Mouse (Mus musculus) adipocyte (in vitro differentiated cells): ENCODE data around the gene Catsper4.

Source experiments
- DNase-seq: peaks from one replicate; pipeline ENCODE4 v3.0.0-alpha.2; 2016; ENCODE audit warnings: low spot score

Gene Catsper4

DNA sequence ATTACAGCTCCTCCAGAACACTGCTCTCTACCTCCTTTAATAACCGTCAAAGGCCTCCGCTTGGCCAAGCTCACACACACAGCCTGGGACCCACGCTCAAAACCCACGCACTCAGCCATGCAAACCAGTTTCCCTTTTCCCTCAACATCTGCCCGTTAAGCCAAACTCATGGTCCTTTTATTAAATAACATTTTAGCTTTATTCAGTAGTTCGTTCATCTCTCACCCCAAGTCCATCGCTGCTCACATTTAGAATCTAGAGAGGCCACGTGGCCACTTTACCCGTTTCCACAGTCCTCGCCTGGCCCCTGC is 23.7 kb upstream of the Catsper4 start:
- DNase-seq: no peak

DNA sequence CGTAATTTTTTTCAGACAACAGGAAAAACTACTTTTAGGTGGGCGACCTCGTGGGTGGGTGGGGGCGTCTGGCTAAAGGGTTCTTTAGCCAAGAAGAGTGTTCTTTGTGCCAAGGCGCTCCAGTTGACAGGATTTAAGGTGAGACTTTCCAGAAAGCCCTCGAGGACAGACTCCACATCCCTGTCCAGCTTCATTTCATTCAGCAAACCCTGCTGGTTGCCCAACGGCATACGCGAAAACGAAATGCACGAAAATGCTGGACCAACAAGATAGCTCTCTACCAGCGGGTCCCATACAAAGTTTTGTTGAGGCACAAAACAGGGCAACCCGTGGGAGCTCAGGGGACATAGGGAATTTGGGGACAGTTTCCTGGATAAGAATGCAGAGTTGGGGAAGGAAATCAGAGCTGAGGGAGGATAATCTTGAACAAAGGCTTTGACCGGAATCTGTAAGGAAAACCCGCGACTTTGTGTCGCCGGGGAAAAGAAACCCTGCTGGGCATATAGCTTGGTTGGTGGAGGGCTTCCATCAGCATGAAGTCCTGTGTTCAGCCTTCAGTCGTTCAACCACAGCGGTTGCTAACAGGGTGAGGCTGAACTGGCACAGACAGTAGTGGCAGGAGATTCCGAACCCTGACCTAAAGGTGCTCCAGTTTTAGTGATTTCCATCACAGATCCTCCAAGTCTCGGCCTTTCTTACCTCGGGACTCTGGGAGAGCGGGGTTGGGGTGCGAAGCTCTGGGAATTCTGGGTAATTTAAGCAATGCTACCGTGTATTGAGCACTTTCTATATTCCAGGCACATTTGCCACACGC is 23.1 kb upstream of the Catsper4 start:
- DNase-seq: no peak

DNA sequence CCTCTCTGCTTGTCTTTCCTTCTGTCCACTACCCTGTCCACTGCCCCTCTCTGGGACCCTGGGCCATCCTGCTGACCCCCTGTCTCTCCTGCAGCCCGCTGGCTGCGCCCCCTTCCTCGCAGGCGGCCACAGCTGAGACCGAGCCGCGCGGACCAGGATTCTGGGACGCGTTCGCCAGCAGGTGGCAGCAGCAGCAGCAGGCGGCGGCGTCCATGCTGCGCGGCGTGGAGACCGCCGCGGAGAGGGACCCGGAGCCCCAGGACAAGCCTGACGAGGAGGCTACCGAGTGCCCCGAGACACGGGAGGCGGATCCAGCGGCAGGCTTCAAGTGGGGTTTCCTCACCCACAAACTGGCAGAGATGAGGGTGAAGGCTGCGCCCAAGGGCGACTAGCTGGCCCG is 22.5 kb upstream of the Catsper4 start:
- no peak for DNase-seq

DNA sequence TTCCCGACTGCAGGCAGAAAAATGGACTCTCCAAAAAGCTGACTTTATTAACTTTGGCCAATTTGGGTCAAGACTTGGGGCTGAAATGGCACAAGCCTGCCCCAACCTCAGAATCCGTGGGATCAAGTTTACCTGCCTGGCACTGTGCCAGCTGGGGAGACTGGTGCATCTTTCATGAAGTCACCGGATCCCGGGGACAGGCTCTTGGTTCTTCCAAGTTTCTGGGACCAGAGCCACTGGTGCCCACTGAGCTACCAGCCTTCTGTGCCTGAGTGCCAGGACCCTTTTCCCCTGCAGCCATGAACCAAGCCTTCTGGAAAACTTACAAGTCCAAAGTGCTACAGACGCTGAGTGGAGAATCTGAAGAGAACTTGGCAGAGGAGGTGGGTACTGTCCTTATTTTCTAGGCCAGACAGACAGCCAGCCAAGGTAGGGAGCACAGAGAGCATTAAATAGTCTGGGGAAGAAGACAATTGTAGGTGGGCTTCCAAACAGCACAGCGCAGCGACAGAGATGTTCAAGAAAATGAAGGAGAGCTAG is 19.6 kb upstream of the Catsper4 start, which contains the start of gene Gm30191:
Gene Gm30191 (plus strand): TSS at position 217 of the 540 bp plus-strand sequence.
- no peak for DNase-seq

DNA sequence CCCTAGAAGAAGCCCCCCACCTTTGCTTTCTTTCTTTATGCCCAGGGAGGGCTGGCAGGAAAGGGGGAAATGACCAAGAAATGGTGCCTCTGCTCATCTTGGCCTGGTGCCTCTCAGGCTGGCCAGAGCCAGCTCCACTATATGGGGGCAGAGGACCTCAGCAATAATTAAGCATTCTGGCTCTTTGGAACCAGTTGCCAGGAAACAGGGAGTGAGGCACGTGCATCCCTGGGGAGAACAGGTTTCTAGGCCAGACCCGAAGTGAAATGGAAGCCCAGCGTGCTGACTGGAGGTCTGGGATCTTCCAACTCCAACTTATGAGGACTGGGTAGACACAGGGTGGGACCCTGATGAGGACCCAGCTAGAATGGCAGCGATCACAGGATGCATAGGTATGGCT is 19.1 kb upstream of the Catsper4 start:
- no peak for DNase-seq

DNA sequence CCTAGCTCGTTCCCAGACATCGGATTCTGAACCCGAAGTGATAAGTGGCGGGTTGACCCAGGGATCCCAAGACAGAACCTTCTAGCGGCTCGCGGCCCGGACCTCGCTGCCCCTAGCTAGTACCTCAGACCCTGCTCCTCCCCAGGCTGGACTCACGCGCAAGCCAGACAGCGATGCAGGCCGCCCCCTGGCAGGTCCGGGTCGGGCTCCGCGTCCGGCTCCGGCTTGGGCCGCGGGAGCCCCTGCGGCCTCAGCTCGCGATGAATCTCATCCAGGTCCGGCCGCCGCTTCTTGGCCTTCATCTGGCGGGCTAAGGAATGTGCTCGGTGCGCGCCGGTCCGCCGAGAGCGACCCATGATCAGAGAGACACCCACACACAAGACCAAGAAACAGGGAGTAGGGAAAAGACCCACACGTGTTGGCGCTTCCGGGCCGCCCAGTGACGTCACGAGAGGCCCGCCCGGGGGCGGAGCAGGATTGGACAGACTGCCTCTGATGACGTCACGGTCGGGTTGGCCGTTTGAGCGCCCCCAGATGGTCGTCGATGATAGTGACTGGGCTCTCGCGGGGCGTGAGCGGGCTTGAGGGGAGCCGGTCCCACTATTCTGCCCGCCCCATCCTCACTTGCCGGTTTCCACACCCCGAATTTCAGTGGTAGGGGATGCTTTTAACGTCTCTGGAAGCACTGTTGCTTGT is 18.1 kb upstream of the Catsper4 start, which contains the start of gene Zfp593:
Gene Zfp593 (minus strand): TSS at position 445 of the 696 bp plus-strand sequence.
- peak; percentile 89 for DNase-seq

DNA sequence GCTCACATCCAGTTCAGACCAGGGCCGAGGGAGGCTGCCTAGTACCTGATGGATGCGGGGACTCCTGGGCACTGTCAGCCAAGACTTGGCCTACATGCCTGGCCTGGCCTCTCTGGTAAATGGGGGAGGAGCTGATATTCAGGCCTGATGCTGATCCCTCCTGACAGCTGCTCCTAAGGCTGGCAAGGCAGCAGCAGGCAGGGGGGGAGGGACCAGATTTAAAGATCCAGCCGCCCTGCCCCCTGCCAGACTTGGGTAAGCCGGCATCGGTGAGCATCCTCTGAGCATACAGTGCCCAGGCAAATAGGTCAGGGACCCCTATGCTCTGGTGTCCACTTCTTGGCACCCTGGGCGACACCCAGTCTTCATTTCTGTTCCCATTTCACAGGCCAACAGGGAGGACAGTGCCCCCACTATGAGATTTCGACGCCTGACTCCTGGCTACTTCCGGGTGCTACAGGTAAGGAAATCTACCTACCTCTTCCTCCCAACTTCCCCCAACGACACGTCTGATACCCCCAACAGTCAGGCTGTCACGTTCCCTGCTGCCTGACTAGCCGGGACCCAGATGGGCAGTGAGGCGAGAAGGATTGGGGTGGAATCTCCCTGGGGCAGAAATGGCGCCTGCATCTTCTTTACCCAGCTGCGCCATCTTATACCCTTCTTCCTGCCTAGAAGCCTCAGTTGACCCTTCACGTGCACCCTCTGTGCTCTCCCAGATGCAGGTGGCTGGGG is 16.5 kb upstream of the Catsper4 start, which contains the start of gene E130218I03Rik:
Gene E130218I03Rik (plus strand): TSS at position 147 of the 735 bp plus-strand sequence.
- no peak for DNase-seq

DNA sequence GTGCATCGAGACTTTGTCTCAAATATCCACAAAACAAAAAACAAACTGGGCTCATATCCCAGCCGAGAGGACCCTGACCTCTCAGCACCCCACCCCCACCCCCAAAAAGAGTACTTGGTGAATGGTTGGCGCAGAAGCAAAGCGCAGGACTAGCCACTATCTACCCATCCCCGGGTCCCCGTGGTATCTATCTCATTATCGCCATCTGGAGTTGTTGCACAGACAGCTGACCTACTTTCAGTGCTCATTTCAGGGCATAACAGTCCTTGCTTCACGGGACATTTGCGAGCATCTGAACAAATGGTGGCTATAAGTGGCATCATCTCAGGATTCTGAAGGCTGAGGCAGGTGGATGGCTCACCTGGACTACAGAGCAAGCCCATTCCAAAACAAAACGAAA is 11.5 kb upstream of the Catsper4 start:
- DNase-seq: no peak

DNA sequence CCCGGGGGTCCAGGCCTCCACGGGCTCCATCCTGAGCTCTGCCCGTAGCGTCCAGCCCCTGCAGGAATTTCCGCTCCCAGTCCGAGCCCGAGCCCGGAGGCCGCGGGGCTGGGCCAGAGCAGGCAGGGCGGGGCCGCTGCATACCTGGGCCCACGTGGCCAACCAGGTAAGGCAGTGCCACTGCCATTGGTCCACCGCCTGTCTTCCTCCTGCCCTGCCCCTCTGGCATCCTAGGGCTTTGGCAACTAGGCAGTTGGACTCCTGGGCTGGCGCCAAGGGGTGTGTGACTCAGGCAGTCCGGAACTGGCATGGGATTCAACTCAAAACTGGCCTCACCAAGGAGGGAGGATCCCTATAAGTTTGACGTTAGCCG is 11.1 kb upstream of the Catsper4 start, which contains the start of gene Cnksr1:
Gene Cnksr1 (minus strand): TSS at position 121 of the 373 bp plus-strand sequence.
- peak; percentile 83 for DNase-seq

DNA sequence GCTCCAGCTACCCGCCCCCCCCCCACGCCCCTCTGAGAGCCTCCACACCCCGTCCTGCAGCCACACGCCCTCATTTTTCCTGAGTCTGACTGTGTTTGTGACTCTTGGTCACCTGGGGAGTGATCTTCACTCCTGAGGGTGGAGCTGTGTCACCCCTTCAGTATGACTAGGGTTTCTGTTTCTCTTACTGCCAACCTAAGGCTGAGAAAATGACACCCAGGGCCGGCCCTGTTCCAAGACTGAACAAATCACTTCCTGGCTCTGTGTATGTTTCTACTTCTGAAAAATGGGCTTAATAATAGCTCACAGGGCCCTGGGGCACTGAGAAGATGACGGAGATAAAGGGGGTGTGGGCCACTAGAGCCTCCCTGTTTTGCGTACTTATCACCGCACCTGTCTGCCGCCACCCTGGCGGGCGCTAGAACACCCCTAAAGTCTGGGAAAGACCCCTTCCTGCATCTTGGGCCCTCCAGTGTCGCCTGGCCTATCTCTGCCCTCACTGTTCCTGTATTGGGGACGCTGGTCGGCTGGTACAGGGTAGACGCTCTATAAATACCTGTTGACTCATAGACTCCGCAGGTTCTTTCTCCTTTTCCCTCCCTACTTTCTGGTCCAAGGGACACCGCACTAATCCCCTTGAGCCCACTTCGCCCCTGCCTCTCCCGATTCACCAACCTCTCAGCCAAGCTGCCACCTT is 10.5 kb upstream of the Catsper4 start:
- no peak for DNase-seq

DNA sequence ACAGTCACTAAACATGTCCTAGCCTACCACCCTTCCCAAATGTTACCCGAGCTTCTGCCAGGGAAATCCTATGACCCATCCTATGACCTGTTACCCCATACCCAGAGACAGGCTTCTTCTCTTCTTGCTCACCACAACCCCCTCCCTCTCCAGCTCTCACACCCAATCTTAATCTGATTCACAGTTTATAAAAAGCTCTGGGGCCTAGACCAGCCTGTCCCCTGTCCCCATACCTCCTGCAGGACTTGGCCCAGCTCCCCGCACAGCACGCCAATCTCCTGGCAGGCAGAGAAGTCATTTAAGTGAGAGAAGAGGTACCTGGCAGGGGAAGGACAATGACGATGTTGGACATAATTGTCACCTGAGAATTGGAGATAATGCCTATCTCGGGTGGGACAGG is 7.7 kb upstream of the Catsper4 start:
- no peak for DNase-seq

DNA sequence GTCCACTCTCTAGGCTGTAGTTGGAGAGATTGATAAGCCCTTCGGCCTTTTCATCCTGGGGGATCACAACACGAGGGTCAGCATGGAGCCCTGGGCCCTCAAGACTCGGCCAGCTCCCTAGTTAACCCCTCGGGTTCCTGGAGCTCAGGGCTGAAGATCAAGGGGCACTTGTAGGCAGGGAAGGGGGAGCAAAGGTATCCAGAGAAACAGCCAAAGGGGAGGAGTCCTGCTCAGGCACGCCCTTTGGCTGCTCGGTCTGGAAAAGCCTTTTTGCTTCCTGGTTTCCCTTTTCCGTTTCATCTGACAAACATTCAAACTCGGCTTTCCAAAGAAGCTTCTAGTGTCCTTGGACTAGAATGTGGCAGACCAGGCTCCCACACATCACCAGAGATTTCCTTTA is 3.2 kb upstream of the Catsper4 start:
- no peak for DNase-seq

DNA sequence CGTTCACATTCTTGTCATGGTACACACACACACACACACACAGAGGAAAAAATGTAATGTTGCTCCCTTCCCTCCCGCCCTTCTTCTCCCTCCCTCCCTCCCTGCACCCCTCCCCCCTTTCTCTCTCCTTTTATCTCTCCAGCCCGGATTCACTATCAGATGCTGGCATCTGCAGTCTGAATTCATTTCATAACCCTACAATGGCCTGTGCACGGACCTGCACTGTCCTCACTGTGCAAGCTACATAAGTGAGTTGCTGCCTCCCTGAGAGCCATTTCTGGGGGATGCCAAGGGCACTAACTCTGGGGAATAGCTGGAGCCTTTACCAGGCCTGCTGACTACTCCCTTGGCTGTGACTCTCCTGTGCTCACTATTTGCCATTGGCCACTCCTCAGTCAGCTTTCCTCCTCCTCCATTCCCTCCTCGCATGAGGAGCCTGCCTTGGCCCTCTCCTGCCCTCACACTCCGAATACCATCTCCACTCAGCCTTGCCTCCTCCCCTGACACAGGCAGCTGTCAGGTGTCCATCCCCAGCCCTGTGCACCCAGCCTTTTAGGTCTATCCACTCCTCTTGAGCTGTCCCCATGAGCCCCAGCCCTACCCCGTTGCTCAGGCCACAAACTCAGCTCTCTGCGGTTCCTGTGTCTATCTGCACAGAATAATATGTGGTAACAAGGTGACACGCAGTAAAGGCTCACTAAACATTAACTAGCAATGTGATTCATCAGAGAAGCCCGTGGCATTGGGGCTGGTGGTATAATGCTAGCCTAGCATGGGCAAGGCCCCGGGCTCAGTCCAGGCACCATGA is 4.2 kb downstream of the Catsper4 start:
- no peak for DNase-seq

DNA sequence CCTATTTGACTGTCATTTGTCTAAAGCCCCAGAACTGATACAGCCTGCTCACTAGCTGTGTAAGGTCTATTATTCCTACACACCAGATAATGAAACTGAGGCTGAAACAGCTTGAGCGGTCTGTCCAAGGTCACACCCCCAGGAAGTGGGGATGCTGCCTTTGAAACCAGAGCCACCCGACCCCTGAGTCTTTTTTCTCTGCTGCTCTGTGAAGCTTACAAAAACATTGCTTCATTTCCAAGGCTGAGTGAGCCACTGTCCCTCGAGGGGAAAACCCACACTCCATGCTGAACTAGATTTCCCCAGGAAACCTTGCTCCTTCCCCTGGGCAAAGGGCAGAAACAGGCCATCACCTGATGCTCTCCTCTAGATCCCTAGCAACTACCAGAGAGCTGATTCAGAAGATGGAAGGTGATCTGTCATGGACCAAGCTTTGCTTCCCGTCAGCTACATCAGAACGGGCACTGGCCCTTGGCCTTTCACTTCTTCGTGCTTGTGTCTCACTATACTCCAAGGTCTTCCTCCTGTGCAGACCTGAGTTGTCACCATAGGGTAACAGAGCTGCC is 20.6 kb downstream of the Catsper4 start:
- DNase-seq: no peak

DNA sequence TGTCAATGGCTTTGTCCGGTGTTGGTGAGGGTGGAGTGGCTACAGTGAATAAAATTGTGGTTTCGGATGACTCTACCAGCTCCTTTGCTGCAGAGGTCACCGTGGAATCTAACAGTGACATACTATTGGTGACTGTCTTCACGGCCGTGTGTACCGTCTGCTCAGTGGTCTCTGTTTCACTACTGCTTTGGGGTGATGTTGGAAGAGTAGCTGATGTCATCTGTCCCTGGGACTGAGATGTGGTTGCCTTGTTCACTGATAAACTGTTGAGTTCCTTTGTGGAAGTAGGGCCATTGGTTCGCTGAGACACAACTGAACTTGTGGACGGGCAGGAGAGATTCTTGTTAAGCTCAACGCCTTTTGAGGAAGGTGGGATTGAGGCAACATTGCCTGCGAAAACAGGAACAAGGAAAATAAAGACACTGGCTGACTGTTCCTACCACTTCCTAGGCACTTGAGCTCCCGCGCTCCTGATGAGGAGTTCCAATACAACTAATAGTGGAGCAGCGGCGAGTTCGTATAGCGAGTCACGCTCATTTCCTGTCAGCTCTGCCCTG is 23.8 kb downstream of the Catsper4 start:
- DNase-seq: no peak

DNA sequence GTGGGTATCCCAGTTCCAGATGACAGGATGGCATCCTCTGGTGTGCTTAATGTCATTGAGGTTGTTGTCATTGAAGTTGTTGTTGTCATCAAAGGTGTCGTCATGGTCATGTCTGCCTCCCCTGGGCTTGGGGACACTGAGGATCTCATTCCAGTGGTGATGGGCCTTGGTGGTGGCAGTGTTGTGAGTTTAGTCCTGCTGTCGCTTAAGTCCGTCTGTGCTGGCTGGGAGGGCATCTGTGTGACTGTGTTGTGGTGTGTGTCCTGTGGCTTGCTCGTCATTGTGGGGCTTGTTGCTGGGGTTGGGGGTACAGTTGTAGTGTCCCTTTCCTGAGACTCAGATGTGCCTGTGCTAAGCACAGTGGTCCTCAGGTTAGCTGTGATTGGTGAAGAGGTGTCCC is 24.3 kb downstream of the Catsper4 start, which contains the start of gene Gm7534:
Gene Gm7534 (minus strand): TSS at position 101 of the 400 bp plus-strand sequence.
- DNase-seq: no peak

DNA sequence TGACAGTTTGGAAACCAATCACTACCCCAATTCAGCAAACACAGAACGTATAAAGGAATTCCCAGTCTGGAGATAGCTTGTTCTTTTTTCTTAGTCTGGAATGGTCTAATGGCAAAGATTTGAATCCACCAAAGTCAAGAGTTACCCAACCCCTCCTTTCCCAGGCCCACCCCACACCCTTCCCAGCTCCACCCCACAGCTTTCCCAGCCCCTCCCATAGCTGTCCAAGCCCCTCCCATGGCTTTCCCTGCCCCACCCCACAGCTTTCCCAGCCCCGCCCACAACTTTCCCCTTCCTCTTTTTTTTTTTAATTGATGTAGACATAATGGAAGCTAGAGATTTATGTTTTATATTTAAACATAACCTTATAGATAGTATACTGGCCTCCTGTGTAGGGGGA is 27.8 kb downstream of the Catsper4 start:
- DNase-seq: no peak

DNA sequence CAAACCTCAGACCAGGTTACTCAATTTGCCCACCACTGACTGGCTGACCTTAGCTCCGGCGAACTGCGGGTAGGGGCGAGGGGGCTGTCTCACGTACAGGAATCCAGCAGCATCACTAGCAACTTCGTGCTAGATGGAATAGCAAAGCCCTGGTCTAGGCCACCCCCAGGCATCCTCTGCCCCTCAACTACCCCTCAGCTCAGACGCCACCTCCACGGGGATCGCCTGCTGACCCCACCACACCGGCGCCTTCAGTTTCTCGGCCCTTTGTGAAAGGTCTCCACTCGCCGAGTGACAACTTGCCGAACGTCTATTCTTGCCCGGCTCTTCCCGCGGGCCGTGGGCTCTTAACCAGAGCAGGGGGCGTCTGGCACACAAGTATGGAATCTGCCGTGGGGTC is 40.9 kb downstream of the Catsper4 start:
- DNase-seq: no peak

DNA sequence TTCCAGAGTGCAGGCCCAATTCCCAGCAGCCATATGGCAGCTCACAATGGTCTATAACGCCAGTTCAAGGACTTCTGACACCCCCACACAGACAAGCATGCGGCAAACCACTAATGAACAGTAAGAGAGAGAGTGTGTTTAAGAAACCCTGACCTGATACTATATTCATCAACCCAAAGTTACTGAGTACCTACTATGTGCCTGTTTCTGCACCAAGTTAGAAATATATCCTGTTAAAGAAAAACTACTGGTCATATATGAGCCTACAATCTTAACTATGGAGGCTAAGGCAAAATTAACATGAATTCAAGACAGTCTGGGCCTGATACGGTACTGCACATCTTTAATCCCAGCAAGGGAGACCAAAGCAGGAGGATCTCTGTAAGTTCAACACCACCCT is 41.6 kb downstream of the Catsper4 start:
- DNase-seq: no peak

DNA sequence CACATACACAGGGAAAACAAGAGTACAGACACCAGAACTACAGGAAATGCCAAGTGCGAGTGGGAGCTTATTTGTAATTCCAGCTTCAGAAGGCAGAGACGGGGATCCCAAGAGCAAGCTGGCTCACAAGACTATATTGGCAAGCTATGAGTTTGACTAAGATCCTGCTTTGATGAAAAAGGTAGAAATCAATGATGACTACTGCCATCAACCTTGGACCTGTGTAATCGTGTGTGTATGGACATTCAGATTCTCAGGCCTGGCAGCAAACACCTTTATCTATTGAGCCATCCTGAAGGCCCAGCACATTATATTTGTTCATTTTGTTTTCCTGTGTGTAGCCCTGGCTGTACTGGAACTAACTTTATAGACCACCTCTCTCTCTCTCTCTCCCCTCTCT is 43.5 kb downstream of the Catsper4 start:
- DNase-seq: no peak
